19 mouse cellular contexts compared by ENCODE assay signal in genomic region chr5:144447975-144448374, GRCm38 (mm10).
DNase-seq lines count a peak whose midpoint lies in the region; ATAC-seq and TF ChIP-seq lines count a peak whose summit lies in the region.
"Had no signal": no experiment of that assay in that cellular context is flagged by ENCODE, and none has a peak within 500 bp of the region (broad histone marks: within the 10 kb centered on the region; RNA-seq: fewer than 3 reads in every experiment).

No protein-coding gene starts in this region.

- no peaks in the 10 kb centered on the region for H3K36me3 ChIP-seq in intestine, embryonic 15.5 days
- no peaks in the 10 kb centered on the region for H3K36me3 ChIP-seq in intestine, postnatal 0 days (ENCODE audit: control insufficient read depth, insufficient read depth)
- no peaks in the 10 kb centered on the region for H3K36me3 ChIP-seq in midbrain, embryonic 11.5 days (ENCODE audit: control insufficient read depth, insufficient read depth, low read length)
- H3K36me3 ChIP-seq in hindbrain, postnatal 0 days (ENCODE audit: insufficient read depth, low read length), result no peaks in the 10 kb centered on the region
- H3K36me3 ChIP-seq: embryonic facial prominence, embryonic 10.5 days; embryonic facial prominence, embryonic 12.5 days; forebrain, embryonic 15.5 days had no signal

- H3K4me3 ChIP-seq in intestine, embryonic 15.5 days (replicated peaks), result no peak overlapping the region
- H3K4me3 ChIP-seq in intestine, postnatal 0 days (ENCODE audit: low read depth, low read length), result no peak overlapping the region
- no peak overlapping the region for H3K4me3 ChIP-seq in midbrain, embryonic 11.5 days (ENCODE audit: low read depth, low read length)
- no peak overlapping the region for H3K4me3 ChIP-seq in hindbrain, postnatal 0 days (ENCODE audit: low read length)
- H3K4me3 ChIP-seq: embryonic facial prominence, embryonic 10.5 days; embryonic facial prominence, embryonic 12.5 days; forebrain, embryonic 13.5 days; forebrain, embryonic 15.5 days had no signal

- WGBS in intestine, embryonic 15.5 days, result 37% methylated on average over 5 of the region's 5 CpGs
- WGBS in intestine, postnatal 0 days, result 22% methylated on average over 5 of the region's 5 CpGs
- 48% methylated on average over 5 of the region's 5 CpGs for WGBS in midbrain, embryonic 11.5 days
- 62% methylated on average over 5 of the region's 5 CpGs for WGBS in hindbrain, postnatal 0 days

- H3K4me1 ChIP-seq in intestine, embryonic 15.5 days (replicated peaks), result no peaks in the 10 kb centered on the region
- H3K4me1 ChIP-seq in intestine, postnatal 0 days (replicated peaks; ENCODE audit: control insufficient read depth, insufficient read depth, low read length), result 0 out of 2 replicates have a peak, but pooled peaks cover 6% of the 10 kb centered on the region
- no peaks in the 10 kb centered on the region for H3K4me1 ChIP-seq in midbrain, embryonic 11.5 days (ENCODE audit: control insufficient read depth, insufficient read depth, low read length)
- H3K4me1 ChIP-seq in hindbrain, postnatal 0 days (ENCODE audit: insufficient read depth, low read length), result no peaks in the 10 kb centered on the region
- H3K4me1 ChIP-seq: embryonic facial prominence, embryonic 10.5 days; embryonic facial prominence, embryonic 12.5 days; forebrain, embryonic 13.5 days; forebrain, embryonic 15.5 days had no signal

- no peaks in the 10 kb centered on the region for H3K27me3 ChIP-seq in intestine, embryonic 15.5 days (replicated peaks)
- H3K27me3 ChIP-seq in intestine, postnatal 0 days (replicated peaks; ENCODE audit: control insufficient read depth, insufficient read depth, low read length), result no peaks in the 10 kb centered on the region
- no peaks in the 10 kb centered on the region for H3K27me3 ChIP-seq in midbrain, embryonic 11.5 days (ENCODE audit: control insufficient read depth, insufficient read depth, low read length)
- no peaks in the 10 kb centered on the region for H3K27me3 ChIP-seq in hindbrain, postnatal 0 days (ENCODE audit: insufficient read depth, low read length)
- H3K27me3 ChIP-seq: embryonic facial prominence, embryonic 12.5 days; forebrain, embryonic 13.5 days; forebrain, embryonic 15.5 days had no signal

- peak; percentile 4 for DNase-seq in yolk sac, embryonic 10.5 days (ENCODE audit: low spot score)
- no peak for DNase-seq in midbrain, embryonic 11.5 days (ENCODE audit: low spot score, missing footprints)
- DNase-seq in hindbrain, postnatal 0 days (ENCODE audit: low spot score), result no peak
- no peak for DNase-seq in retina, postnatal 1 day
- DNase-seq: adrenal gland, adult 8-10 months; adrenal gland, postnatal 14 days; adrenal gland, postnatal 36 days; cerebellum, adult 11-12 months; cerebellum, adult 2 months; cerebellum, adult 9-10 months; cerebellum, postnatal 10 days; cerebellum, postnatal 25 days had no signal

- 0 out of 2 replicates have a peak, but pooled peaks have one; percentile 36 for ATAC-seq in intestine, embryonic 15.5 days
- peak; percentile 55 for ATAC-seq in intestine, postnatal 0 days
- no peak for ATAC-seq in midbrain, embryonic 11.5 days (ENCODE audit: low FRiP score)
- no peak for ATAC-seq in hindbrain, postnatal 0 days
- ATAC-seq: activated CD4-positive, CD25-positive, alpha-beta regulatory T cell, adult 4 months; forebrain, embryonic 13.5 days; forebrain, embryonic 15.5 days had no signal

- no peak overlapping the region for H3K4me2 ChIP-seq in intestine, embryonic 15.5 days (replicated peaks)
- H3K4me2 ChIP-seq in intestine, postnatal 0 days (replicated peaks; ENCODE audit: low read depth), result no peak overlapping the region
- H3K4me2 ChIP-seq in midbrain, embryonic 11.5 days, result no peak overlapping the region
- H3K4me2 ChIP-seq in hindbrain, postnatal 0 days (ENCODE audit: low read depth, low read length), result no peak overlapping the region
- H3K4me2 ChIP-seq: embryonic facial prominence, embryonic 12.5 days; forebrain, embryonic 13.5 days; forebrain, embryonic 15.5 days had no signal

- H3K9ac ChIP-seq in intestine, embryonic 15.5 days, result no peak overlapping the region
- no peak overlapping the region for H3K9ac ChIP-seq in intestine, postnatal 0 days (ENCODE audit: low read depth, low read length)
- no peak overlapping the region for H3K9ac ChIP-seq in midbrain, embryonic 11.5 days (ENCODE audit: low read length)
- no peak overlapping the region for H3K9ac ChIP-seq in hindbrain, postnatal 0 days (replicated peaks; ENCODE audit: low read length)
- H3K9ac ChIP-seq: embryonic facial prominence, embryonic 12.5 days; forebrain, embryonic 13.5 days; forebrain, embryonic 15.5 days had no signal

- H3K27ac ChIP-seq in intestine, embryonic 15.5 days, result no peak overlapping the region
- H3K27ac ChIP-seq in intestine, postnatal 0 days (ENCODE audit: low read depth, low read length), result no peak overlapping the region
- H3K27ac ChIP-seq in midbrain, embryonic 11.5 days (ENCODE audit: low read depth, low read length), result no peak overlapping the region
- no peak overlapping the region for H3K27ac ChIP-seq in hindbrain, postnatal 0 days
- H3K27ac ChIP-seq: embryonic facial prominence, embryonic 10.5 days; embryonic facial prominence, embryonic 12.5 days; forebrain, embryonic 13.5 days; forebrain, embryonic 15.5 days had no signal

- no peak for TF ChIP-seq CTCF in intestine, postnatal 0 days (IDR thresholded peaks at IDR 0.05; ENCODE audit: low read depth)
- no peak for TF ChIP-seq CTCF in hindbrain, postnatal 0 days (IDR thresholded peaks at IDR 0.05; ENCODE audit: low read depth)

- no peaks in the 10 kb centered on the region for H3K9me3 ChIP-seq in intestine, embryonic 15.5 days
- no peaks in the 10 kb centered on the region for H3K9me3 ChIP-seq in intestine, postnatal 0 days (ENCODE audit: control insufficient read depth)
- no peaks in the 10 kb centered on the region for H3K9me3 ChIP-seq in midbrain, embryonic 11.5 days (ENCODE audit: control insufficient read depth, low read length)
- no peaks in the 10 kb centered on the region for H3K9me3 ChIP-seq in hindbrain, postnatal 0 days (ENCODE audit: low read length)
- H3K9me3 ChIP-seq: embryonic facial prominence, embryonic 10.5 days; embryonic facial prominence, embryonic 12.5 days; forebrain, embryonic 13.5 days; forebrain, embryonic 15.5 days had no signal

Comparison
In these comparisons a context has a peak if more than half of its experiments do, and no peak if none do; other contexts are left out.
1. ATAC-seq: peak in intestine, embryonic 15.5 days (single experiment) and intestine, postnatal 0 days (single experiment); none in midbrain, embryonic 11.5 days (single experiment) and hindbrain, postnatal 0 days (single experiment).